Mouse (Mus musculus) myocyte (in vitro differentiated cells): ENCODE results near the gene Ackr2.

Source experiments
- CEBPB ChIP-seq: IDR thresholded peaks from 2 replicates; pipeline ENCODE4 v1.6.1; 2011; ENCODE audit warnings: mild to moderate bottlenecking, moderate library complexity; ENCODE audit not compliant: poor library complexity, insufficient read depth, severe bottlenecking
- MAX ChIP-seq: IDR thresholded peaks from one replicate; pipeline ENCODE4 v1.6.1; 2011; ENCODE audit warnings: low read depth, mild to moderate bottlenecking, control low read depth
- MYOD1 ChIP-seq, 3 experiments: IDR thresholded peaks; one replicate each; pipeline ENCODE4 v1.6.1; 2011; ENCODE audit warnings: control low read depth in 2 of 3, low read depth in 2 of 3, mild to moderate bottlenecking in 2 of 3, moderate library complexity in 1 of 3; ENCODE audit not compliant: insufficient read length in 2 of 3, control insufficient read depth in 1 of 3
- POLR2A ChIP-seq: IDR thresholded peaks from one replicate; pipeline ENCODE4 v1.6.1; 2011; ENCODE audit warnings: low read depth, mild to moderate bottlenecking, control low read depth, moderate library complexity; ENCODE audit not compliant: insufficient read length
- POLR2AphosphoS2 ChIP-seq: IDR thresholded peaks from one replicate; pipeline ENCODE4 v1.6.1; 2011; ENCODE audit warnings: low read depth, control low read depth; ENCODE audit not compliant: insufficient read length
- TCF12 ChIP-seq: IDR thresholded peaks from one replicate; pipeline ENCODE4 v1.6.1; 2011; ENCODE audit warnings: mild to moderate bottlenecking, control low read depth; ENCODE audit not compliant: poor library complexity, insufficient read depth, severe bottlenecking
- USF1 ChIP-seq: IDR thresholded peaks from one replicate; pipeline ENCODE4 v1.6.1; 2011; ENCODE audit warnings: low read depth, mild to moderate bottlenecking, control low read depth, moderate library complexity

GRCm38 (mm10) chr9:121947784-121948183 lies 49.6 kb downstream of the Ackr2 start:
- TF ChIP-seq MYOD1 (IDR thresholded peaks at IDR 0.05; ENCODE audit: control insufficient read depth in 1 of 3, insufficient read length in 2 of 3, low read depth in 2 of 3): no peak
- TF ChIP-seq MAX: no peak
- TF ChIP-seq POLR2A: no peak
- no peak for TF ChIP-seq CEBPB
- no peak for TF ChIP-seq POLR2AphosphoS2
- no peak for TF ChIP-seq TCF12
- TF ChIP-seq USF1: no peak
